Mouse (Mus musculus): Measurements from ENCODE around the gene Med7. TPM values are rescaled to one million over a fixed set of nuclear protein-coding genes. Genes with fewer than 3 reads are reported as not detected.
"Not testable (repeated sequence)": the region's sequence is repeated elsewhere in the genome, so short reads cannot be mapped to it uniquely, and the experiment has no call there.

The Med7 gene
- total RNA-seq, 4 experiments from 2014 or later, result 25.9 to 38.5 (median 35.6) TPM

GRCm38 (mm10) chr11:46428131-46428530 lies 8.6 kb upstream of the Med7 start:
- not testable (repeated sequence) for DNase-seq (ENCODE audit: low spot score in 2 of 2)

- no peak for DNase-seq (ENCODE audit: low spot score in 2 of 2)
Observed at GRCm38 (mm10) chr11:46430123-46430522, 6.6 kb upstream of the Med7 start.

GRCm38 (mm10) chr11:46431129-46431528 lies 5.6 kb upstream of the Med7 start:
- DNase-seq (ENCODE audit: low spot score in 2 of 2), result peak; percentile 83 to 88

GRCm38 (mm10) chr11:46435363-46435762 lies 1.4 kb upstream of the Med7 start:
- no peak for DNase-seq (ENCODE audit: low spot score in 2 of 2)

- no peak for DNase-seq (ENCODE audit: low spot score in 2 of 2)
Observed at GRCm38 (mm10) chr11:46437459-46438000, 805 bp downstream of the Med7 start.

DNA sequence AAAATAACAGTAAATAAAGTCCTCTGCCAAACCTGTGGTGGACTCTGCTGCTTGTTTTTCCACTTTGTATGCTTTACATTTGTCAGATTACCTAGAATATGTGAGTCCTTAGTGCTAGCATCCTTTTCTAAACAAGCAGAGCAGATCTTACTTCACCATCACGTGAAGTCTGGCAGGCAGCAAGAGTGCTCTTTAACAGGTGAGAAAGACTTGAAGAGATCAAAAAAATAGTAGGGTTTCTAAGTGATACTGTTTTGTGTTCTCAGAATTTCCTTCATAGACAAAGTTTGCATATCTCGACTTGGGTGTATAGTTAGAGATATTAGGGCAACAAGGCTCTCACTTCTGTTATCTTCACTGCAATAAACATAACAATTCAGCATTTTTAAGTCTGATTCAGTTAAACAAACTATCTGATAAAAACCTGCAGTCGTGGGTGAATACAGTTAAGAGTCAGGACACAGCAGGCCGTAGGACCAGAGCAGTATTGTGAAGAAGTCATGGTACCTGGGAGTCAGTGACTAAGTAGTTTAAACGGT lies 2.3 kb downstream of the Med7 start:
- DNase-seq (ENCODE audit: low spot score in 2 of 2), result no peak

DNA sequence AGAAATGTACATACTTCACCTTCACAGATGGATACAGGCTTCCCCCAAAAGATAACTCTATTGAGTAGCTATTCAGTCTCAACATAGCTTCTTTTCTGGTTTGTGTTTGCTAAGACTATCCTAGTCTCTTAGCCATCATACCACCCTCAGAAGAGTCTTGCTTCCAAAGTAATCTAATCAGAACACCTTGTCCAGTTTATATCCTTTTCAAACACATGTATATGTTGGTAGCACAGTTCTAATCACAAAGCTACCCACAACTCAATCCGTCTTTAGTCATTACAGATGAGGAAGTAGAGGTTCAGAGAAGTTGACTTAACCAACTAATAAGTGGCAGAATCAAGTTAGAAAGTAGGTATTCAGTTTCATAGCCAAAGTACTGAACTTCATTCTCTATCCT lies 5.0 kb downstream of the Med7 start:
- DNase-seq (ENCODE audit: low spot score in 2 of 2), result no peak

DNA sequence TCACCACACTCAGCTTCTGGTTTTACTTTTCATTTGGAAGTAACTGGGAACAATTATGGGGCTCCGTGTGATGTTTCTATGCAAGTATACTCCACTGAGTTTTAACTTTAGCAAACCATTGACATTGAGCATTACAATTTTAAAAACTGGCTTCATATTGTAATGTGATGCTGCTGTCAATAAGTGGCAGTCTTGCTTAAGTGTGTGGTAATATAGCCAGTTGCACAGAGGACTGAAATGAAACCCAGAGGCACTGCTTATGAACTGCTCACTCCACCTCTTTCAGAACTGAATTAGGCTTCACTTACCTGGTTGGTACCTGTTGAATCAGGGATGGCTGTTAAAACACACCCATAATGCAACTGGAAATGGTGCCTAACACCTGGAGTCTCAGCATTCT lies 6.4 kb downstream of the Med7 start:
- no peak for DNase-seq (ENCODE audit: low spot score in 2 of 2)

DNA sequence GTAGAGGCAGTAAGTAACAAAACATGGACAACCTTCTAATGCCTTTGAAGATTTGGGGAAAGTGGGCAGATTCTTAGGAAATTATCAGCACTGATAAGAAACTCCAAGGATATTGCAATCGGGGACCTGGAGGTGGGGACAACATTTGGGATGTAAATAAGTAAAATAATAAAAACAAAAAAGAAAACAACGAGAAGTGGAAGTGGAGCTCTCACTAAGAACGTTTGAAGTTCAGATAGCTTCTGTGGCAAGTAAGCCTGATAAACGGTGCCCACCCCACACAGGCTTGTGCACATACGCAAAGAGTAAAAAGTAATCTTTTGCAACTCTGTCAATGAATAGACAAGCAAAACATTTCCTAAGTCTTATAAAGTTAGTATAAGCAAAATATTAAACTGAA lies 7.3 kb downstream of the Med7 start:
- DNase-seq (ENCODE audit: low spot score in 2 of 2), result no peak

DNA sequence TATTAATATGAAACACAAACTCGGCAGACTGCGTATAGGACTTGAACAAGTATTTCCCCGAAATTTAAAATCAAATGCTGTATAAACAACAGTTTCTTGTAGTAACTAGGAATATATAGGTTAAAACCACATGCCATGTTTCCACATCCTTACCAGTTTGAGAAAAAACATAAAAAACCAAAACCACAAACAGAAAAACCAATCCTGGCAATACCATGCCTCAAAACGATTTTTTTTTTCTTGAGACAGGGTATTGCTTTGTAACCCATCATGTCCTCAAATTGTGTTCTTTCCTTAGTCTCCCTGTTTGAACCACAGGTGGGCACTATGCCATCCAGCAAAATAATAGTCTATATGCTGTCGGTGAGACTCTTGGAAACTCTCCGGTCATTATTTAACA lies 9.4 kb downstream of the Med7 start:
- DNase-seq (ENCODE audit: low spot score in 2 of 2), result no peak

DNA sequence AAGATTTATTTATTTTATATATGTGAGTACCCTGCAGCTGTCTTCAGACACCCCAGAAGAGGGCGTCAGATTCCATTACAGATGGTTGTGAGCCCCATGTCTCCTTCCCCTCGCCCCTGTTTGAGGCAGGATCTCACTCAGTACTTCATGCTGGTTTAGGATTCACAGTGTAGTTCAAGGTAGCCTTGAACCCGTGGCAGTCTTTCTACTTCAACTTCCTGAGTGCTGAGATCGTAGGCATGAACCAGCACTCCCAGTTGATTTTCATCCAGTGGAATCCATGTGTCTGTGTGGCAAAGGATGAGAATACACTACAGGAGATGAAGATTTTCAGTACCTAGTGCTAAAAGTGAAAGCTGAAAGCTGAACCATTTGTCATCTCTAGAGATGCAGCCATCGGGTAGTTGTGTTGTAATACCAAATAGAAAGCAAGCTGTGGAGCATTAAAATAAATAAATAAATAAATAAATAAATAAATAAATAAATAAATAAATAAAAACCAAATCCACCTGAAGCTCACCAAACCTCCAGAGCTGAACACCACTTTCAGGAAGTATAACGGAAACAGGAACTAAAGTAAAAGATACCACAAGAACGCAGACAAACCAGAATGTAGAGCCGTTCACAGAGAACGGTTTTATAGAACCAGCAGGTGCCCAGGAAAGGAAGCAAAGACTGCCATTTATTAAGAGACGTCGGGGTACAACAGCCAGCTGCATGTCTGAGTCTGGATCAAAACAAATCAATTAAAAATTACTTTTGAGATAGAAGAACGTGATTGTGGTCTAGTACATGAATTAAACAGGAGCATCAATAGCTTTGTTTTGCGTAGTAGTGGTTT lies 11.1 kb downstream of the Med7 start:
- no peak for DNase-seq (ENCODE audit: low spot score in 2 of 2)

DNA sequence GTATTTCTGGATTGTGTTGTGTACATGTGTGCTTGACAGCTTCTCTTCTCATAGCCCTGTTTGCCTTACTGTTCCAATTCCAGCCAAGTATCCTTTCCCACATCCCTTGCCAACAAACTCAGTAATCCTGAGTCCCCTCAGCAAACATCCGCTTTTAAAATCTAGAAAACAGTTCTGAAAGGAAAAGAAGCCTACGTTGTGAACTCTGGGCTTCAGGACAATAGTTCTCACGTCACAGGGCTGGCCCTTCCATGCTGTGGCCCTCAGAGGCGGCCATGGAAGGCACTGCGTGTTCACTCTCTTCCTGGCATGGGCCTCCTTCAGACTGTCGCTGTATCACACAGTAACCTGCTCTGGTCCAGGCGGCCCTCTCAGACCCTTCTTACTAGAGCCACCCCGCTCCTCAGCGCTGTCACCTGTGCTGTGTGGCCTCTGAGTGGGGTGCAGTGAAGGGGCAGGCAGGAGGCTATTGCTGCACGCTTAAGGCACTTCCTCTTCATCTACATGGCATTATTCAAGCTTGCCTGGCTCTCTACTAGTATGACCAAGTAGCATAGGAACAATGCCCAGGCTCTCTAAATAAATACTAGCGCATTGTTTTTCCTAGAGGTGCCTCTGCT lies 12.8 kb downstream of the Med7 start:
- DNase-seq (ENCODE audit: low spot score in 2 of 2), result no peak

GRCm38 (mm10) chr11:46454453-46455045 lies 17.8 kb downstream of the Med7 start, which contains the start of gene Havcr2:
Havcr2 (plus strand) TSS chr11:46454935.
- no peak for DNase-seq (ENCODE audit: low spot score in 2 of 2)

DNA sequence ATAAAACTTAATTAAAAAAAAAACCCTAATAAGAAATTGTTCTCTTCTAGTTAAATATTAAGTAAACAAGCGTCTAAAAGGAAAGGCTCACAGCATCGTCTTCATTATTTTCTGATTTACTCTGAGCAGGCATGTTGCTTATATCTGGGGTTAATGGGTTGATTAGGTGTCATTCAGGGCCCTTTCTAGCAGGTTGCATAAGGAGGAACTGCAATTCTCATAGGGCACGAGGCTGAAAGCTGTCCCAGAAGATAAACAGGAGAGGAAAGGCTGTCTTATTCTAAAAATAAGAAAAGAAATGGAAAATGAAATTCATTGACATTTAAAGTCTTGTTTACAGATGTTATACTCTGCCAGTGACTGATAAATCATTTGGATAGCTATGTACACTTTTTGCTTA lies 23.2 kb downstream of the Med7 start:
- DNase-seq (ENCODE audit: low spot score in 2 of 2), result no peak

- no peak for DNase-seq (ENCODE audit: low spot score in 2 of 2)
Observed at GRCm38 (mm10) chr11:46461362-46461761, 24.6 kb downstream of the Med7 start.

DNA sequence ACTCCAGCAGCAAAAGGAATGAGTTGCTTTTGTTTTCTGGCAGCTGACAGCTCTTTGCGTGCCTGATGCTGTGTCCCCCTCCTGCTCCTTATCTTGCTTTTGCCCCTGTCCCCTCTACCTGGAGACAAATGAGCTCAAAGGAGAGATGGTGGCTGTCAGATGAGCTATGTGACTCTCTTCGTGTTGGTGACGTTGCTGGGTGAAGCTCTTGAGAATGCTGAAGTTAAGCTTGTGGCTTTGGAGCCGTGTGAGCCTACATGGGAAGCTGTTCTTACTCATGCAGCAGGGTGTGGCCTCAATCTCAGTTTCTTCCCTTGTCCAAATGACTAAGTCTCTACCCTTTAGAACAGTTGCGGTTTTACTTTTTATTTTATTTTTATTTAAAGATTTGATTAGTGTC lies 25.2 kb downstream of the Med7 start:
- no peak for DNase-seq (ENCODE audit: low spot score in 2 of 2)

- DNase-seq (ENCODE audit: low spot score in 2 of 2), result no peak
Observed at GRCm38 (mm10) chr11:46466878-46467277, 30.2 kb downstream of the Med7 start.

- no peak for DNase-seq (ENCODE audit: low spot score in 2 of 2)
Observed at GRCm38 (mm10) chr11:46474220-46474619, 37.5 kb downstream of the Med7 start.

DNA sequence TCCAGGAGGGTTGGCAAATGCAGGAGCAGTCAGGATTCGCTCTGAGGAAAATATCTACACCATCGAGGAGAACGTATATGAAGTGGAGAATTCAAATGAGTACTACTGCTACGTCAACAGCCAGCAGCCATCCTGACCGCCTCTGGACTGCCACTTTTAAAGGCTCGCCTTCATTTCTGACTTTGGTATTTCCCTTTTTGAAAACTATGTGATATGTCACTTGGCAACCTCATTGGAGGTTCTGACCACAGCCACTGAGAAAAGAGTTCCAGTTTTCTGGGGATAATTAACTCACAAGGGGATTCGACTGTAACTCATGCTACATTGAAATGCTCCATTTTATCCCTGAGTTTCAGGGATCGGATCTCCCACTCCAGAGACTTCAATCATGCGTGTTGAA lies 42.6 kb downstream of the Med7 start:
- no peak for DNase-seq (ENCODE audit: low spot score in 2 of 2)

DNA sequence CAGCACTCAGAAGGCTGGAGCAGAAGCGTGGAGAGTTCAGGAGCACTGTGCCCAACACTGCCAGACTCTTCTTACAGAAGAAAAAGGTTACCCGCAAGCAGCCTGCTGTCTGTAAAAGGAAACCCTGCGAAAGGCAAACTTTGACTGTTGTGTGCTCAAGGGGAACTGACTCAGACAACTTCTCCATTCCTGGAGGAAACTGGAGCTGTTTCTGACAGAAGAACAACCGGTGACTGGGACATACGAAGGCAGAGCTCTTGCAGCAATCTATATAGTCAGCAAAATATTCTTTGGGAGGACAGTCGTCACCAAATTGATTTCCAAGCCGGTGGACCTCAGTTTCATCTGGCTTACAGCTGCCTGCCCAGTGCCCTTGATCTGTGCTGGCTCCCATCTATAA lies 43.8 kb downstream of the Med7 start:
- DNase-seq (ENCODE audit: low spot score in 2 of 2), result no peak

DNA sequence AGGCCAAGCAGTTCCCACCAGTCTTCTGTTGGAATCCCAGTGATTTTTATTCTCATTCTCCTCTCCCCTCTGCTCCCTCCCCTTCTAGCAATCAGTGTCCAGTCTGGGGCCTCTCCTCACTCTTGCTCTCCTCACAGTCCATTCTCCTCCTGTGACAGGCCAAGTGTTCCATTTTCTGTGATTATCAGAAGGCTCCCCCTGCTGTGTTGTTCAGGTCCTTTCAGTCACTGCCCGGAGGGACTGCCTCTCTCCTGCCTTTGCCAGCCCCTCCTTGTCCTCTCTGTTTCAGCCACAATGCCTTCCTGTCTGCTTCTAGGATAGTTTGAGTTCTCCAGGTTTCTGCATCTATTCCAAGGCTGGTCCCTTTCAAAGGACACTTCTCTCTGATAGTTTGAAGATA lies 51.5 kb downstream of the Med7 start:
- no peak for DNase-seq (ENCODE audit: low spot score in 2 of 2)

- peak in 1 of 2 experiments; percentile 7 for DNase-seq (ENCODE audit: low spot score in 2 of 2)
Observed at GRCm38 (mm10) chr11:46488650-46489049, 51.9 kb downstream of the Med7 start.
